Comparison of ENCODE assay signal across 33 mouse cellular contexts in genomic region chr4:80869598-80869997, GRCm38 (mm10). TPM values are rescaled to one million over a fixed set of nuclear protein-coding genes. Genes with fewer than 3 reads are reported as not detected.
DNase-seq lines count a peak whose midpoint lies in the region; ATAC-seq and TF ChIP-seq lines count a peak whose summit lies in the region.
"Had no signal": no experiment of that assay in that cellular context is flagged by ENCODE, and none has a peak within 500 bp of the region (broad histone marks: within the 10 kb centered on the region; RNA-seq: fewer than 3 reads in every experiment).

No protein-coding gene starts in this region.

- no peaks in the 10 kb centered on the region for H3K36me3 ChIP-seq in lung, postnatal 0 days (ENCODE audit: insufficient read depth, low read length)
- H3K36me3 ChIP-seq: hindbrain, embryonic 10.5 days; intestine, embryonic 15.5 days; liver, embryonic 13.5 days; midbrain, embryonic 10.5 days; stomach, embryonic 15.5 days had no signal

- intact Hi-C loops in gastrocnemius, adult 2 months (cut with DNase I) = no loop called here

- peak; percentile 9; the same call in 1 of the 2 replicates for TF ChIP-seq CTCF in gastrocnemius, adult 2 months (IDR thresholded peaks at IDR 0.05)
- TF ChIP-seq CTCF in lung, postnatal 0 days (IDR thresholded peaks at IDR 0.05) = peak; percentile 20
- peak; percentile 19; the same call in 1 of the 2 replicates for TF ChIP-seq CTCF in cortical plate, adult 2 months (IDR thresholded peaks at IDR 0.05; ENCODE audit: extremely low read depth, insufficient read depth, low read length)

- H3K9me3 ChIP-seq in lung, postnatal 0 days (ENCODE audit: low read length) = no peaks in the 10 kb centered on the region
- H3K9me3 ChIP-seq: forebrain, embryonic 13.5 days; hindbrain, embryonic 10.5 days; intestine, embryonic 15.5 days; liver, embryonic 13.5 days; midbrain, embryonic 10.5 days; stomach, embryonic 15.5 days had no signal

- no peak for DNase-seq in gastrocnemius, adult 2 months
- DNase-seq in gastrocnemius, postnatal 25 days = no peak
- peak; percentile 3 for DNase-seq in kidney, adult 9 months
- DNase-seq in kidney, adult 18-20 months = no peak
- no peak for DNase-seq in lung, postnatal 0 days (ENCODE audit: low spot score)
- no peak for DNase-seq in lung, postnatal 25 days (ENCODE audit: low spot score)
- DNase-seq in ovary, postnatal 14 days (ENCODE audit: low spot score) = no peak
- DNase-seq: adrenal gland, postnatal 10 days; cerebellum, adult 2 months; cerebellum, postnatal 14 days; heart, postnatal 14 days; left cerebral cortex, postnatal 4 days; liver, embryonic 13.5 days; lung, adult 2 months; lung, postnatal 14 days; retina, postnatal 1 day; right cerebral cortex, postnatal 14 days; thymus, postnatal 14 days had no signal

- peaks cover under 1% of the 10 kb centered on the region; the same call in 1 of the 2 replicates for H3K4me1 ChIP-seq in lung, postnatal 0 days (ENCODE audit: insufficient read depth, low read depth, low read length)
- no peaks in the 10 kb centered on the region for H3K4me1 ChIP-seq in cortical plate, adult 2 months (ENCODE audit: control insufficient read depth, insufficient read depth, low read length)

- no peak for ATAC-seq in lung, postnatal 0 days
- ATAC-seq: forebrain, embryonic 13.5 days; hindbrain, embryonic 16.5 days; intestine, embryonic 15.5 days; Patski had no signal

- H3K27ac ChIP-seq in gastrocnemius, adult 2 months = no peak overlapping the region
- H3K27ac ChIP-seq in lung, postnatal 0 days (ENCODE audit: low read length) = no peak overlapping the region
- H3K27ac ChIP-seq in cortical plate, adult 2 months (ENCODE audit: insufficient read depth, low read length) = no peak overlapping the region
- H3K27ac ChIP-seq: forebrain, embryonic 13.5 days; hindbrain, embryonic 10.5 days; intestine, embryonic 15.5 days; liver, embryonic 13.5 days; midbrain, embryonic 10.5 days; stomach, embryonic 15.5 days had no signal

- 40% methylated on average over 2 of the region's 2 CpGs for WGBS in lung, postnatal 0 days

- no peaks in the 10 kb centered on the region for H3K27me3 ChIP-seq in lung, postnatal 0 days (replicated peaks; ENCODE audit: insufficient read depth, low read length)
- H3K27me3 ChIP-seq: forebrain, embryonic 13.5 days; intestine, embryonic 15.5 days; liver, embryonic 13.5 days; Patski; stomach, embryonic 15.5 days had no signal

- TF ChIP-seq POLR2A in cortical plate, adult 2 months (IDR thresholded peaks at IDR 0.05; ENCODE audit: extremely low read depth, insufficient read depth, low read length) = no peak

- TF ChIP-seq EP300 in lung, postnatal 0 days (IDR thresholded peaks at IDR 0.05) = no peak

- no peak overlapping the region for H3K4me2 ChIP-seq in lung, postnatal 0 days (replicated peaks; ENCODE audit: low read depth, low read length)
- H3K4me2 ChIP-seq: forebrain, embryonic 13.5 days; intestine, embryonic 15.5 days; liver, embryonic 13.5 days; stomach, embryonic 15.5 days had no signal

- no peak overlapping the region for H3K4me3 ChIP-seq in gastrocnemius, adult 2 months
- no peak overlapping the region for H3K4me3 ChIP-seq in lung, postnatal 0 days (ENCODE audit: low read depth, low read length)
- no peak overlapping the region for H3K4me3 ChIP-seq in cortical plate, adult 2 months (ENCODE audit: insufficient read depth, low read length)
- H3K4me3 ChIP-seq: forebrain, embryonic 13.5 days; hindbrain, embryonic 10.5 days; intestine, embryonic 15.5 days; liver, embryonic 13.5 days; midbrain, embryonic 10.5 days; stomach, embryonic 15.5 days had no signal

- no peak overlapping the region for H3K9ac ChIP-seq in lung, postnatal 0 days (replicated peaks; ENCODE audit: low read depth)
- H3K9ac ChIP-seq: forebrain, embryonic 13.5 days; intestine, embryonic 15.5 days; liver, embryonic 13.5 days; stomach, embryonic 15.5 days had no signal

RNA-seq across cellular contexts. Expression of gene Tyrp1, which starts 35.7 kb away (rescaled TPM):
- total RNA-seq in gastrocnemius, adult 2 months (2021) = not detected
- total RNA-seq in gastrocnemius, postnatal 25 days (2021) = not detected
- not detected in 2 replicates for polyA plus RNA-seq in lung, postnatal 0 days (2015; fragmentation: Nextera tagmentation; extraction: Ambion mirVana)
- polyA plus RNA-seq in cortical plate, adult 2 months (2012; rRNA removed) = 0.06 and 0.08 TPM in 2 replicates
- total RNA-seq: gastrocnemius, adult 18-20 months; megakaryocyte progenitor cell, adult 5-6 weeks; MEL; monocyte, adult 5-6 weeks had no signal
- polyA plus RNA-seq: heart, embryonic 14.5 days; hindbrain, embryonic 10.5 days; intestine, embryonic 15.5 days; kidney, embryonic 16.5 days; liver, embryonic 13.5 days; lung, adult 2 months; neural tube, embryonic 14.5 days; stomach, embryonic 15.5 days had no signal

RNA-seq across cellular contexts. Expression of gene Lurap1l, which starts 40.8 kb away (rescaled TPM):
- 1 to 10 TPM in 1 of 2 experiments, under 1 TPM in 1; 0.97 to 1.3 TPM for total RNA-seq in gastrocnemius, adult 2 months (2021)
- total RNA-seq in gastrocnemius, postnatal 25 days (2021) = 1 to 10 TPM; 1.7 to 2.0 TPM
- polyA plus RNA-seq in lung, postnatal 0 days (2015; fragmentation: Nextera tagmentation; extraction: Ambion mirVana) = 48.0 and 48.3 TPM in 2 replicates
- polyA plus RNA-seq in cortical plate, adult 2 months (2012; rRNA removed) = 8.8 and 9.8 TPM in 2 replicates
- total RNA-seq: megakaryocyte progenitor cell, adult 5-6 weeks; MEL; monocyte, adult 5-6 weeks had no signal
